In genomic region chr10:123187337-123187736, GRCm38 (mm10) we compare ENCODE assay signal across 26 mouse cellular contexts. TPM values are rescaled to one million over a fixed set of nuclear protein-coding genes. Genes with fewer than 3 reads are reported as not detected.
DNase-seq lines count a peak whose midpoint lies in the region; ATAC-seq lines count a peak whose summit lies in the region.
"Had no signal": no experiment of that assay in that cellular context is flagged by ENCODE, and none has a peak within 500 bp of the region (broad histone marks: within the 10 kb centered on the region; RNA-seq: fewer than 3 reads in every experiment).

No protein-coding gene starts in this region.

- no peak overlapping the region for H3K4me3 ChIP-seq in forebrain, embryonic 12.5 days (replicated peaks)
- no peak overlapping the region for H3K4me3 ChIP-seq in forebrain, embryonic 16.5 days (replicated peaks; ENCODE audit: low read length)
- no peak overlapping the region for H3K4me3 ChIP-seq in heart, embryonic 12.5 days
- no peak overlapping the region for H3K4me3 ChIP-seq in heart, embryonic 11.5 days (ENCODE audit: low read depth, low read length)
- no peak overlapping the region for H3K4me3 ChIP-seq in kidney, embryonic 15.5 days (replicated peaks)
- H3K4me3 ChIP-seq: hindbrain, embryonic 12.5 days; liver, embryonic 15.5 days; neural tube, embryonic 15.5 days; stomach, embryonic 15.5 days had no signal

- no peaks in the 10 kb centered on the region for H3K27me3 ChIP-seq in forebrain, embryonic 12.5 days
- no peaks in the 10 kb centered on the region for H3K27me3 ChIP-seq in forebrain, embryonic 16.5 days (replicated peaks; ENCODE audit: control insufficient read depth, insufficient read depth, low read length)
- H3K27me3 ChIP-seq in heart, embryonic 12.5 days (replicated peaks) = no peaks in the 10 kb centered on the region
- H3K27me3 ChIP-seq in heart, embryonic 11.5 days (ENCODE audit: control insufficient read depth, insufficient read depth, low read length) = no peaks in the 10 kb centered on the region
- no peaks in the 10 kb centered on the region for H3K27me3 ChIP-seq in kidney, embryonic 15.5 days
- H3K27me3 ChIP-seq: hindbrain, embryonic 12.5 days; liver, embryonic 15.5 days; neural tube, embryonic 15.5 days; stomach, embryonic 15.5 days had no signal

- H3K27ac ChIP-seq in forebrain, embryonic 12.5 days = 0 out of 2 replicates have a peak overlapping the region, but pooled peaks have one; percentile 5
- H3K27ac ChIP-seq in forebrain, embryonic 16.5 days (ENCODE audit: low read length) = no peak overlapping the region
- H3K27ac ChIP-seq in heart, embryonic 12.5 days (ENCODE audit: poor library complexity, severe bottlenecking) = no peak overlapping the region
- H3K27ac ChIP-seq in heart, embryonic 11.5 days (ENCODE audit: low read depth, low read length) = no peak overlapping the region
- H3K27ac ChIP-seq in kidney, embryonic 15.5 days = no peak overlapping the region
- H3K27ac ChIP-seq: hindbrain, embryonic 12.5 days; liver, embryonic 15.5 days; neural tube, embryonic 15.5 days; stomach, embryonic 15.5 days had no signal

- DNase-seq in urinary bladder, postnatal 14 days (ENCODE audit: low spot score) = peak; percentile 11
- no peak for DNase-seq in urinary bladder, postnatal 36 days (ENCODE audit: low spot score in 2 of 2)
- DNase-seq: adrenal gland, postnatal 10 days; cerebellum, adult 18-20 months; cerebellum, postnatal 10 days; gastrocnemius, postnatal 36 days; heart, postnatal 36 days; kidney, adult 8-10 months; kidney, postnatal 14 days; lung, embryonic 14.5 days; midbrain, embryonic 14.5 days; right cerebral cortex, postnatal 25 days; thymus, postnatal 14 days had no signal

- H3K9me3 ChIP-seq in forebrain, embryonic 12.5 days = no peaks in the 10 kb centered on the region
- no peaks in the 10 kb centered on the region for H3K9me3 ChIP-seq in forebrain, embryonic 16.5 days (ENCODE audit: control insufficient read depth, low read length)
- H3K9me3 ChIP-seq in heart, embryonic 12.5 days (replicated peaks) = no peaks in the 10 kb centered on the region
- H3K9me3 ChIP-seq in heart, embryonic 11.5 days (replicated peaks; ENCODE audit: control insufficient read depth, low read length) = no peaks in the 10 kb centered on the region
- no peaks in the 10 kb centered on the region for H3K9me3 ChIP-seq in kidney, embryonic 15.5 days (replicated peaks)
- H3K9me3 ChIP-seq: G1E; hindbrain, embryonic 12.5 days; liver, embryonic 15.5 days; neural tube, embryonic 15.5 days; stomach, embryonic 15.5 days had no signal

- H3K36me3 ChIP-seq in forebrain, embryonic 12.5 days (replicated peaks) = no peaks in the 10 kb centered on the region
- H3K36me3 ChIP-seq in forebrain, embryonic 16.5 days (ENCODE audit: control insufficient read depth, insufficient read depth) = no peaks in the 10 kb centered on the region
- H3K36me3 ChIP-seq in heart, embryonic 12.5 days = no peaks in the 10 kb centered on the region
- no peaks in the 10 kb centered on the region for H3K36me3 ChIP-seq in heart, embryonic 11.5 days (ENCODE audit: control insufficient read depth, insufficient read depth, low read length)
- no peaks in the 10 kb centered on the region for H3K36me3 ChIP-seq in kidney, embryonic 15.5 days
- H3K36me3 ChIP-seq: hindbrain, embryonic 12.5 days; neural tube, embryonic 15.5 days; stomach, embryonic 15.5 days had no signal

- ATAC-seq in forebrain, embryonic 12.5 days (ENCODE audit: low FRiP score) = no peak
- no peak for ATAC-seq in forebrain, embryonic 16.5 days
- no peak for ATAC-seq in heart, embryonic 12.5 days (ENCODE audit: insufficient number of reproducible peaks, low FRiP score)
- no peak for ATAC-seq in heart, embryonic 11.5 days (replicated peaks; ENCODE audit: insufficient number of reproducible peaks, low FRiP score, low TSS enrichment)
- ATAC-seq in megakaryocyte progenitor cell, adult 5-6 weeks (replicated peaks; ENCODE audit: poor library complexity) = peak; percentile 24
- no peak for ATAC-seq in kidney, embryonic 15.5 days (replicated peaks; ENCODE audit: low FRiP score)
- ATAC-seq: forebrain, embryonic 14.5 days; intestine, embryonic 16.5 days had no signal

- peaks cover 9% of the 10 kb centered on the region; the same call in 1 of the 2 replicates for H3K4me1 ChIP-seq in forebrain, embryonic 12.5 days
- peaks cover 7% of the 10 kb centered on the region for H3K4me1 ChIP-seq in forebrain, embryonic 16.5 days (replicated peaks; ENCODE audit: control insufficient read depth, insufficient read depth, low read length)
- H3K4me1 ChIP-seq in heart, embryonic 12.5 days (replicated peaks) = peaks cover 58% of the 10 kb centered on the region
- peaks cover 33% of the 10 kb centered on the region for H3K4me1 ChIP-seq in heart, embryonic 11.5 days (ENCODE audit: control insufficient read depth, insufficient read depth, low read length)
- H3K4me1 ChIP-seq in kidney, embryonic 15.5 days = peaks cover 13% of the 10 kb centered on the region

- no peak overlapping the region for H3K4me2 ChIP-seq in forebrain, embryonic 12.5 days
- no peak overlapping the region for H3K4me2 ChIP-seq in forebrain, embryonic 16.5 days (ENCODE audit: low read length)
- H3K4me2 ChIP-seq in heart, embryonic 12.5 days = no peak overlapping the region
- H3K4me2 ChIP-seq in heart, embryonic 11.5 days = no peak overlapping the region
- H3K4me2 ChIP-seq in kidney, embryonic 15.5 days = no peak overlapping the region
- H3K4me2 ChIP-seq: hindbrain, embryonic 12.5 days; liver, embryonic 15.5 days; lung, embryonic 14.5 days; neural tube, embryonic 15.5 days; stomach, embryonic 15.5 days had no signal

- 84% methylated on average over 6 of the region's 6 CpGs for WGBS in forebrain, embryonic 12.5 days
- WGBS in forebrain, embryonic 16.5 days = 69% methylated on average over 6 of the region's 6 CpGs
- 81% methylated on average over 6 of the region's 6 CpGs for WGBS in heart, embryonic 12.5 days
- WGBS in heart, embryonic 11.5 days (ENCODE audit: insufficient replicate concordance) = 75% methylated on average over 6 of the region's 6 CpGs
- WGBS in kidney, embryonic 15.5 days = 76% methylated on average over 6 of the region's 6 CpGs

- H3K9ac ChIP-seq in forebrain, embryonic 12.5 days = no peak overlapping the region
- H3K9ac ChIP-seq in forebrain, embryonic 16.5 days (replicated peaks; ENCODE audit: low read depth, low read length) = no peak overlapping the region
- H3K9ac ChIP-seq in heart, embryonic 12.5 days = 0 out of 2 replicates have a peak overlapping the region, but pooled peaks have one; percentile 15
- no peak overlapping the region for H3K9ac ChIP-seq in heart, embryonic 11.5 days (ENCODE audit: low read depth, low read length)
- no peak overlapping the region for H3K9ac ChIP-seq in kidney, embryonic 15.5 days
- H3K9ac ChIP-seq: hindbrain, embryonic 12.5 days; liver, embryonic 15.5 days; lung, embryonic 14.5 days; neural tube, embryonic 15.5 days; stomach, embryonic 15.5 days had no signal

RNA-seq across cellular contexts. Expression of gene Usp15, which starts 9.5 kb away (rescaled TPM):
- polyA plus RNA-seq in forebrain, embryonic 12.5 days (2016; fragmentation: Nextera tagmentation; extraction: Ambion mirVana) = 69.0 and 74.3 TPM in 2 replicates
- polyA plus RNA-seq in forebrain, embryonic 16.5 days (2015; fragmentation: Nextera tagmentation; extraction: Ambion mirVana) = 78.2 and 79.4 TPM in 2 replicates
- 70.4 and 72.3 TPM in 2 replicates for polyA plus RNA-seq in heart, embryonic 12.5 days (2016; fragmentation: Nextera tagmentation; extraction: Ambion mirVana)
- polyA plus RNA-seq in heart, embryonic 11.5 days (2014; fragmentation: Nextera tagmentation; extraction: Ambion mirVana) = 85.9 and 89.3 TPM in 2 replicates
- total RNA-seq in megakaryocyte progenitor cell, adult 5-6 weeks (2015) = 129 and 132 TPM in 2 replicates
- 170 and 218 TPM in 2 replicates for total RNA-seq in megakaryocyte progenitor cell, adult 5-6 weeks (2017)
- 69.9 and 72.1 TPM in 2 replicates for polyA plus RNA-seq in kidney, embryonic 15.5 days (2015; fragmentation: Nextera tagmentation; extraction: Ambion mirVana)
